Comparison of ENCODE assay signal across 8 mouse cellular contexts in the genomic region with DNA sequence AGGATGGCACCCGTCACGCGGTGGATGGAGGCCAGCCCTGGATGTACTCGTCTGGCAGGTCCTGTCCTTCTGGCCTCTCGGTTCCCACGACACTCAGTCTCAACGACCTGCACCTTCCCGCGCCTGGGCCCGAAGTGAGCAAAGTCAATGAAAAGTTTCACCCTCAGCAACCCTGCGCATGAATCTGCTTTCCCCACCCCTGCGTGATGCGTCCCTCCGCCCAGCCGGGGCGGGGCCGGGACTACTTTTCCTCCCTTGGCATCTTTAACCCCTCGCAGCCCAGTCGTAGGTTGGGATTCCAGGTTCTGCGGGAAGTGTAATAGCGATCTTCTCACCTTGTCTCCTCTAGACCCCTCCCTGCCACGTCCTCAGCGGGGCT. TPM values are rescaled to one million over a fixed set of nuclear protein-coding genes. Genes with fewer than 3 reads are reported as not detected.
A peak's percentile ranks its signal among the peaks of the same experiment; 100 is the strongest.
DNase-seq lines count a peak whose midpoint lies in the region; ATAC-seq lines count a peak whose summit lies in the region.

No protein-coding gene starts in this region.

- H3K36me3 ChIP-seq in hindbrain, embryonic 15.5 days: no peaks in the 10 kb centered on the region

- peaks cover 43% of the 10 kb centered on the region for H3K4me1 ChIP-seq in hindbrain, embryonic 15.5 days (replicated peaks)

- peak overlapping the region; percentile 88 for H3K9ac ChIP-seq in hindbrain, embryonic 15.5 days

- peak overlapping the region; percentile 89 for H3K4me2 ChIP-seq in hindbrain, embryonic 15.5 days

- H3K4me3 ChIP-seq in hindbrain, embryonic 15.5 days: peak overlapping the region; percentile 95

- under 1% methylated on average over 23 of the region's 23 CpGs for WGBS in hindbrain, embryonic 15.5 days

- peak; percentile 24; the same call in 1 of the 2 replicates for ATAC-seq in hindbrain, embryonic 15.5 days (ENCODE audit: low FRiP score, low read depth)

- H3K27me3 ChIP-seq in hindbrain, embryonic 15.5 days: no peaks in the 10 kb centered on the region

- peak; percentile 92 for DNase-seq in R1 (ENCODE audit: low read depth, low spot score)
- DNase-seq in cerebellum, postnatal 25 days: peak; percentile 96 to 98
- peak; percentile 94 to 97 for DNase-seq in frontal cortex, postnatal 36 days (ENCODE audit: low spot score in 2 of 2)
- DNase-seq in layer of hippocampus, postnatal 36 days: peak; percentile 92 to 95
- peak; percentile 94 for DNase-seq in lung, postnatal 25 days (ENCODE audit: low spot score)
- DNase-seq in retina, adult 2 months (ENCODE audit: low read depth, low spot score): peak; percentile 87
- peak; percentile 96 for DNase-seq in thymus, postnatal 25 days

- peak overlapping the region; percentile 97 for H3K27ac ChIP-seq in hindbrain, embryonic 15.5 days (replicated peaks)

- no peaks in the 10 kb centered on the region for H3K9me3 ChIP-seq in hindbrain, embryonic 15.5 days

RNA-seq across cellular contexts. Expression of a gene that starts 0.5 kb away (rescaled TPM):
- 17.4 and 17.7 TPM in 2 replicates for polyA plus RNA-seq in hindbrain, embryonic 15.5 days (2015; fragmentation: Nextera tagmentation; extraction: Ambion mirVana)
- total RNA-seq in layer of hippocampus, postnatal 36 days (2021): 10 to 100 TPM; 30.5 to 36.4 TPM

RNA-seq across cellular contexts. Expression of a gene that starts 13.6 kb away (rescaled TPM):
- polyA plus RNA-seq in hindbrain, embryonic 15.5 days (2015; fragmentation: Nextera tagmentation; extraction: Ambion mirVana): 119 and 123 TPM in 2 replicates
- total RNA-seq in layer of hippocampus, postnatal 36 days (2021): 10 to 100 TPM; 31.2 to 33.5 TPM

RNA-seq across cellular contexts. Expression of a gene that starts 14.0 kb away (rescaled TPM):
- 282 and 287 TPM in 2 replicates for polyA plus RNA-seq in hindbrain, embryonic 15.5 days (2015; fragmentation: Nextera tagmentation; extraction: Ambion mirVana)
- 100 to 1,000 TPM; 449 to 462 TPM for total RNA-seq in layer of hippocampus, postnatal 36 days (2021)

RNA-seq across cellular contexts. Expression of a gene that starts 55.9 kb away (rescaled TPM):
- polyA plus RNA-seq in hindbrain, embryonic 15.5 days (2015; fragmentation: Nextera tagmentation; extraction: Ambion mirVana): 23.7 and 25.3 TPM in 2 replicates
- total RNA-seq in layer of hippocampus, postnatal 36 days (2021): 100 to 1,000 TPM; 300 to 307 TPM

Comparison
In these comparisons a context has a peak if more than half of its experiments do, and no peak if none do; other contexts are left out.
1. Peak in every context shown above with its lines: DNase-seq, ATAC-seq, H3K4me3 ChIP-seq and H3K27ac ChIP-seq.